Mouse (Mus musculus): ENCODE data around the gene Ppp1ca. TPM values are rescaled to one million over a fixed set of nuclear protein-coding genes. Genes with fewer than 3 reads are reported as not detected.
A peak's percentile ranks its signal among the peaks of the same experiment; 100 is the strongest.

Ppp1ca gene
- total RNA-seq, 2 experiments from 2014 or later, result 292 to 320 TPM

GRCm38 (mm10) chr19:4203148-4203547 lies 11.3 kb downstream of the Ppp1ca start:
- DNase-seq (ENCODE audit: low spot score in 2 of 2), result no peak
- intact Hi-C loops (cut with DNase I), result loop anchor here (5.0 kb wide), 1 partner anchor 36 kb away; no protein-coding TSS in a partner anchor

- intact Hi-C loops (cut with DNase I), result loop anchor here (5.0 kb wide), 1 partner anchor 36 kb away; no protein-coding TSS in a partner anchor
- DNase-seq (ENCODE audit: low spot score in 2 of 2), result no peak
Observed at GRCm38 (mm10) chr19:4203604-4204326, 11.9 kb downstream of the Ppp1ca start.

- intact Hi-C loops (cut with DNase I), result loop anchor here (5.0 kb wide), 1 partner anchor 38 kb away; no protein-coding TSS in a partner anchor
- no peak for DNase-seq (ENCODE audit: low spot score in 2 of 2)
Observed at GRCm38 (mm10) chr19:4204889-4205288, 13.0 kb downstream of the Ppp1ca start.

- DNase-seq (ENCODE audit: low spot score in 2 of 2), result peak in 1 of 2 experiments; percentile 58
- intact Hi-C loops (cut with DNase I), result loop anchor here (2.0 kb wide), 1 partner anchor 22 kb away; no protein-coding TSS in a partner anchor
Observed at GRCm38 (mm10) chr19:4206971-4207370, 15.1 kb downstream of the Ppp1ca start.

- DNase-seq (ENCODE audit: low spot score in 2 of 2), result no peak
- intact Hi-C loops (cut with DNase I), result no loop called here
Observed at GRCm38 (mm10) chr19:4208563-4208962, 16.7 kb downstream of the Ppp1ca start.

GRCm38 (mm10) chr19:4211891-4212588 lies 20.2 kb downstream of the Ppp1ca start:
- intact Hi-C loops (cut with DNase I), result no loop called here
- no peak for DNase-seq (ENCODE audit: low spot score in 2 of 2)

- intact Hi-C loops (cut with DNase I), result no loop called here
Observed at GRCm38 (mm10) chr19:4213524-4213974, 21.7 kb downstream of the Ppp1ca start.

GRCm38 (mm10) chr19:4214071-4214770 lies 22.4 kb downstream of the Ppp1ca start, which contains the start of the genes Clcf1 and AC109138.7:
TSS of gene Clcf1 (plus strand) at chr19:4214238.
TSS of gene AC109138.7 (plus strand) at chr19:4214357.
- intact Hi-C loops (cut with DNase I), result no loop called here
- no peak for DNase-seq (ENCODE audit: low spot score in 2 of 2)

More at GRCm38 (mm10) chr19:4213524-4213974, 21.7 kb downstream of the Ppp1ca start:
- no peak for DNase-seq (ENCODE audit: low spot score in 2 of 2)

- intact Hi-C loops (cut with DNase I), result no loop called here
- no peak for DNase-seq (ENCODE audit: low spot score in 2 of 2)
Observed at GRCm38 (mm10) chr19:4214771-4215450, 23.0 kb downstream of the Ppp1ca start.

GRCm38 (mm10) chr19:4215451-4215840 lies 23.6 kb downstream of the Ppp1ca start:
- intact Hi-C loops (cut with DNase I), result no loop called here
- DNase-seq (ENCODE audit: low spot score in 2 of 2), result no peak

GRCm38 (mm10) chr19:4216041-4216685 lies 24.3 kb downstream of the Ppp1ca start:
- no peak for DNase-seq (ENCODE audit: low spot score in 2 of 2)
- intact Hi-C loops (cut with DNase I), result no loop called here

GRCm38 (mm10) chr19:4217140-4217539 lies 25.3 kb downstream of the Ppp1ca start:
- intact Hi-C loops (cut with DNase I), result no loop called here
- DNase-seq (ENCODE audit: low spot score in 2 of 2), result no peak

- intact Hi-C loops (cut with DNase I), result no loop called here
- no peak for DNase-seq (ENCODE audit: low spot score in 2 of 2)
Observed at GRCm38 (mm10) chr19:4217855-4218254, 26.0 kb downstream of the Ppp1ca start.

GRCm38 (mm10) chr19:4218293-4218692 lies 26.4 kb downstream of the Ppp1ca start:
- no peak for DNase-seq (ENCODE audit: low spot score in 2 of 2)
- intact Hi-C loops (cut with DNase I), result no loop called here

GRCm38 (mm10) chr19:4218784-4219183 lies 26.9 kb downstream of the Ppp1ca start:
- intact Hi-C loops (cut with DNase I), result no loop called here
- no peak for DNase-seq (ENCODE audit: low spot score in 2 of 2)

- DNase-seq (ENCODE audit: low spot score in 2 of 2), result no peak
- intact Hi-C loops (cut with DNase I), result loop anchor here (10.0 kb wide), 1 partner anchor 205 kb away; the partner anchor contains the start of gene Ndufv1
Observed at GRCm38 (mm10) chr19:4219943-4220342, 28.1 kb downstream of the Ppp1ca start.

GRCm38 (mm10) chr19:4220416-4220815 lies 28.6 kb downstream of the Ppp1ca start:
- intact Hi-C loops (cut with DNase I), result loop anchor here (10.0 kb wide), 1 partner anchor 206 kb away; the partner anchor contains the start of gene Ndufv1
- DNase-seq (ENCODE audit: low spot score in 2 of 2), result no peak

- no peak for DNase-seq (ENCODE audit: low spot score in 2 of 2)
- intact Hi-C loops (cut with DNase I), result loop anchor here (10.0 kb wide), 1 partner anchor 206 kb away; the partner anchor contains the start of gene Ndufv1
Observed at GRCm38 (mm10) chr19:4220957-4221743, 29.3 kb downstream of the Ppp1ca start.
